Mouse (Mus musculus) spleen, adult 2 months (tissue): ENCODE measurements around the gene Etv3. TPM values are rescaled to one million over a fixed set of nuclear protein-coding genes. Genes with fewer than 3 reads are reported as not detected.
A peak's percentile ranks its signal among the peaks of the same experiment; 100 is the strongest.

Source experiments
- DNase-seq, 2 experiments: peaks; one replicate each; pipeline versions ENCODE4 v3.0.0 to v3.0.0-alpha.2; 2012 to 2021; ENCODE audit warnings: low spot score in 2 of 2, low read depth in 1 of 2
- H3K27ac ChIP-seq: fragments of 200-500 bp; 2 replicates; pipeline ENCODE4 v1.5.1; 2012; ENCODE audit warnings: low read length, inconsistent platforms; ENCODE audit not compliant: insufficient read depth
- H3K27me3 ChIP-seq: fragments of 200-500 bp; 2 replicates; pipeline ENCODE4 v1.6.1; 2012; ENCODE audit warnings: mild to moderate bottlenecking, moderate library complexity, low read length, inconsistent platforms; ENCODE audit not compliant: control insufficient read depth, insufficient read depth
- H3K36me3 ChIP-seq: fragments of 200-500 bp; 2 replicates; pipeline ENCODE4 v1.6.1; 2012; ENCODE audit warnings: mild to moderate bottlenecking, low read length, inconsistent platforms; ENCODE audit not compliant: control insufficient read depth, insufficient read depth
- H3K4me1 ChIP-seq: fragments of 200-500 bp; 2 replicates; pipeline ENCODE4 v1.6.1; 2011; ENCODE audit warnings: inconsistent platforms; ENCODE audit not compliant: control insufficient read depth, insufficient read depth, insufficient read length
- H3K4me3 ChIP-seq: fragments of 200-500 bp; 2 replicates; pipeline ENCODE4 v1.5.1; 2011; ENCODE audit warnings: mild to moderate bottlenecking, inconsistent platforms; ENCODE audit not compliant: insufficient read depth, insufficient read length; ENCODE audit errors: extremely low read depth
- CTCF ChIP-seq: fragments of 200-500 bp; IDR thresholded peaks from 2 replicates; pipeline ENCODE4 v1.5.1; 2011; ENCODE audit warnings: mild to moderate bottlenecking, inconsistent platforms; ENCODE audit not compliant: insufficient read depth, insufficient read length, insufficient replicate concordance; ENCODE audit errors: extremely low read depth
- POLR2A ChIP-seq: fragments of 200-500 bp; IDR thresholded peaks from 2 replicates; pipeline ENCODE4 v1.6.1; 2011; ENCODE audit warnings: low read depth, low read length, inconsistent platforms
- WGBS: fragments of 180-500 bp; shearing (Covaris S2); methylation state at CpG from one replicate; pipeline ENCODE4 v1.1.7; 2018; 5-methylcytosine and 5-hydroxymethylcytosine counted together
- polyA plus RNA-seq: library from polyadenylated mRNA; depleted of rRNA; stranded (reverse); fragments of >200 nt; gene quantifications from 2 replicates; pipeline ENCODE4 v1.2.3, GENCODE M21; 2012

Etv3 gene
- polyA plus RNA-seq, 1 experiment: 17.5 TPM

DNA sequence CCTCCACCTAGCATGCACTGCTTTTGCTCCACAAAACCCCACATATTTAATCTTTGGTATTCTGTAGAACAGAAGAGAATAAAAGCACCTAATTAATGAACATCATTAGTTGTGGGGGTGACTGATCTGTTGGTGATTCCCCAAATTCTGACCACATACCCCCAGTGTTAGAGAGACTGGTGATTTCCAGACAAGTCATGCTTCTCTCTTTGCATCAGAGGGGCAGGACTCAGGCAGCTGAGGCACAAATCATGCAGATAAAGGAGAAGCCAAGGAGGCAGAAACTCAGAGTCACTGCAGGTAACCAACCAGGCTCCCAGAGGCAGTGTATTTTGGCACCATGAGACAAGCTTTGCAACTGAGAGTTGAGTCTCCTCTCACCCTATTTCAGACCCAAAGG, 6.8 kb upstream of the Etv3 start:
- no peak for DNase-seq
- H3K4me3 ChIP-seq: no peak overlapping the region
- H3K4me1 ChIP-seq: peaks cover 10% of the 10 kb centered on the region; the same call in 1 of the 2 replicates
- no peaks in the 10 kb centered on the region for H3K36me3 ChIP-seq
- no peak overlapping the region for H3K27ac ChIP-seq
- no peaks in the 10 kb centered on the region for H3K27me3 ChIP-seq
- TF ChIP-seq CTCF: no peak
- TF ChIP-seq POLR2A: no peak

DNA sequence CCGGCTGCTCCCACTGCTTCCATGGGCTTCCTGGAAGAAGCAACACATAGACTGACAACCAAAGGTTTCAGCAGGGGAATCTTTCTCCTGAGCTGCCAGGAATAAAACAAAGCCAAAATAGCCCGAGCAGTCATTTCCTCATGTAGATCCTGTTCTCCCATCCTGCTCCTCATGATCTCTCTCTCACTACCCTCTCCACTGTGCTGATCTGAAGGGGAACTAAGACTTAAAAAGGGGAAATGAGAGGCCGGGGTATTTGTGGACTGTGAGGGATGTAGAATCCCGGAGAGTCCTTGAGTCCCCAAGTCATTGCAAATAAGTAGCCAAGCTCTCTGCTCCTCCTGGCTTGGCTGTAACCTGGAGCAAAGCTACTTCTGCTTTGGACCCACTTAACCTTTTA, 4.1 kb upstream of the Etv3 start:
- H3K27me3 ChIP-seq: no peaks in the 10 kb centered on the region

DNA sequence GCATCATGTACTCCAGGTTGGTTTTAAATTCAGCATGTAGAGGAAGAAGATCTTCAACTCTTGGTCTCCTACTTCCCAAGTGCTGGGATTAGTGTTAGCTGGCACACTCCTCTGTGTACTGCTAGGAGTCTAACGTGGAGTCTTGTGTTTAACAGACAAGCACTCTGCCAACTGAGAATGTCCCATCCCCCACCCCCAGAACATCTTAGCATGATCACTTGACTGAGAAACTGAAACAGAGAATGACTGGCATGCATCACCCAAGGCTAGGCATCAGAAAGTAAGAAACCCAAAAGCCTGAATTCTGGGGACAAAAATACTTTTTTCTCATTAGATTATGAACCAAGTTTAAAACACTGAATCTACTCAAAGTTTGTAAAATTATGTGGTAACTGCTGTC, 3.4 kb upstream of the Etv3 start:
- Histone ChIP-seq H3K4me3 (no peak overlapping the region), H3K27ac (no peak overlapping the region), H3K36me3 (no peaks in the 10 kb centered on the region), H3K4me1 (peaks cover 10% of the 10 kb centered on the region; the same call in 1 of the 2 replicates), H3K27me3 (no peaks in the 10 kb centered on the region)
- 53% methylated on average over 1 of the region's 1 CpGs for WGBS
- no peak for TF ChIP-seq POLR2A
- no peak for TF ChIP-seq CTCF
- DNase-seq: no peak

More for the DNA sequence above, 4.1 kb upstream of the Etv3 start:
- no peaks in the 10 kb centered on the region for H3K36me3 ChIP-seq
- 30% methylated on average over 4 of the region's 4 CpGs for WGBS
- TF ChIP-seq CTCF (no peak), POLR2A (no peak)
- H3K4me3 ChIP-seq: no peak overlapping the region
- no peak for DNase-seq
- H3K27ac ChIP-seq: no peak overlapping the region
- H3K4me1 ChIP-seq: peaks cover 7% of the 10 kb centered on the region; the same call in 1 of the 2 replicates

- peaks cover 6% of the 10 kb centered on the region; the same call in 1 of the 2 replicates for H3K36me3 ChIP-seq
- TF ChIP-seq CTCF: no peak
- no peak for TF ChIP-seq POLR2A
- H3K27ac ChIP-seq: no peak overlapping the region
- H3K27me3 ChIP-seq: no peaks in the 10 kb centered on the region
- DNase-seq: no peak
- 62% methylated on average over 9 of the region's 9 CpGs for WGBS
- H3K4me1 ChIP-seq: peaks cover 25% of the 10 kb centered on the region; the same call in 1 of the 2 replicates
- H3K4me3 ChIP-seq: no peak overlapping the region
Measured at GRCm38 (mm10) chr3:87523701-87524100, 1.5 kb upstream of the Etv3 start.

DNA sequence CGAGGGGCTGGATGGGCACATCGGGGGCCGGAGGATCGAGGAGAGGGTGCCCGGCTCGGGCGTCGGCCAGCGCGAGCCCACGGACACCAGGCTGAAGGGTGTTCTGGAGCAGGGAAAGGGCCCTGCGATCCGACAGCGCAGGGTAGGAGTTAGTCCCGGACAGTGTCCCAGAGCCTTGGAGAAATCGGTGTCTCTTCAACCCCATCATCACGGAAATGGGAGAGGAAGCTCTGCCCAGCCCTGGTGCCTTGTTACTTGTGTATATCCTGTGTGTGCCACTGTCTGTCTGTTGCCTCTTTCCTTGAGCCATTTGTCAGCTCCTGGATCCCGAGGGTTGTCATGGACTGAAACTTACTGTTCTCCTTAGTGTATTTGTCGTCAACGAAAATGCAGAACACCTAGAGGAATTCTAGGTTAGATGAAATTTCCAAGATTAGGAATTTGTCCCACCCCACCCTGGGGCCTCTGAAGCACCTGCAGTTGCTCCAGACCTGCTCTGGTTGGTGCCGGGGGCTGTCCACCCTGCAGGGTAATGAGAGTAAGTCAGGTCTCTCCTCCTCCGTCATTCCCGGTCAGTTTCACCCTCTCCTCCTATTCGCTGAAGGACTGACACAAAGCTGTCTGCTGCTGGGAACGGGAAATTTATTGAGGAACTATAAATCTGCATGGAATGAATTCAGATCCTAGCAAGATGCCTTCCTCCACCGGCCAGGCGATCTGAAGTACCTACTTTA, 797 bp downstream of the Etv3 start:
- TF ChIP-seq POLR2A (no peak), CTCF (no peak)
- WGBS: 5% methylated on average over 27 of the region's 27 CpGs
- Histone ChIP-seq H3K36me3 (peaks cover 14% of the 10 kb centered on the region), H3K4me1 (peaks cover 31% of the 10 kb centered on the region), H3K27ac (peak overlapping the region; percentile 80), H3K4me3 (peak overlapping the region; percentile 88), H3K27me3 (no peaks in the 10 kb centered on the region)
- DNase-seq: peak in 1 of 2 experiments; percentile 20

GRCm38 (mm10) chr3:87527139-87527538, 1.9 kb downstream of the Etv3 start:
- TF ChIP-seq POLR2A: no peak
- 57% methylated on average over 12 of the region's 12 CpGs for WGBS
- no peak for DNase-seq
- Histone ChIP-seq H3K4me3 (0 out of 2 replicates have a peak overlapping the region, but pooled peaks have one; percentile 4), H3K4me1 (peaks cover 28% of the 10 kb centered on the region), H3K36me3 (peaks cover 16% of the 10 kb centered on the region), H3K27me3 (no peaks in the 10 kb centered on the region), H3K27ac (0 out of 2 replicates have a peak overlapping the region, but pooled peaks have one; percentile 1)

- Histone ChIP-seq H3K27ac (peak overlapping the region; percentile 74; the same call in 1 of the 2 replicates), H3K36me3 (peaks cover 19% of the 10 kb centered on the region), H3K4me1 (peaks cover 28% of the 10 kb centered on the region), H3K27me3 (no peaks in the 10 kb centered on the region), H3K4me3 (no peak overlapping the region)
- DNase-seq: no peak
- 52% methylated on average over 8 of the region's 8 CpGs for WGBS
- TF ChIP-seq CTCF: no peak
Measured at GRCm38 (mm10) chr3:87528021-87528420, 2.8 kb downstream of the Etv3 start.
